Comparison of ENCODE assay signal across 21 mouse cellular contexts in genomic region chr3:144811821-144812220, GRCm38 (mm10). TPM values are rescaled to one million over a fixed set of nuclear protein-coding genes. Genes with fewer than 3 reads are reported as not detected.
DNase-seq lines count a peak whose midpoint lies in the region; ATAC-seq and TF ChIP-seq lines count a peak whose summit lies in the region.
"Had no signal": no experiment of that assay in that cellular context is flagged by ENCODE, and none has a peak within 500 bp of the region (broad histone marks: within the 10 kb centered on the region; RNA-seq: fewer than 3 reads in every experiment).

No protein-coding gene starts in this region.

- no peak for TF ChIP-seq EP300 in liver, embryonic 14.5 days (IDR thresholded peaks at IDR 0.05; ENCODE audit: low read depth)

- H3K4me1 ChIP-seq in liver, embryonic 14.5 days (replicated peaks; ENCODE audit: control insufficient read depth in 2 of 2, insufficient read depth in 2 of 2, low read length in 1 of 2), result no peaks in the 10 kb centered on the region
- H3K4me1 ChIP-seq in liver, embryonic 11.5 days (replicated peaks; ENCODE audit: control insufficient read depth, insufficient read depth, low read length), result no peaks in the 10 kb centered on the region
- H3K4me1 ChIP-seq: forebrain, embryonic 13.5 days; limb, embryonic 10.5 days; midbrain, embryonic 13.5 days had no signal

- WGBS in liver, embryonic 14.5 days (ENCODE audit: insufficient replicate concordance), result 22% methylated on average over 3 of the region's 3 CpGs
- 37% methylated on average over 3 of the region's 3 CpGs for WGBS in liver, embryonic 11.5 days

- H3K9ac ChIP-seq in liver, embryonic 14.5 days (replicated peaks), result no peak overlapping the region
- H3K9ac ChIP-seq in liver, embryonic 11.5 days (ENCODE audit: low read depth, low read length), result no peak overlapping the region
- H3K9ac ChIP-seq: forebrain, embryonic 13.5 days; midbrain, embryonic 13.5 days had no signal

- H3K27me3 ChIP-seq in liver, embryonic 14.5 days (ENCODE audit: control insufficient read depth, insufficient read depth, low read length), result no peaks in the 10 kb centered on the region
- H3K27me3 ChIP-seq in liver, embryonic 11.5 days (replicated peaks; ENCODE audit: control insufficient read depth, insufficient read depth, low read length), result no peaks in the 10 kb centered on the region
- H3K27me3 ChIP-seq: forebrain, embryonic 13.5 days; midbrain, embryonic 13.5 days had no signal

- TF ChIP-seq CTCF in liver, embryonic 14.5 days (IDR thresholded peaks at IDR 0.05; ENCODE audit: low read depth), result peak; percentile 45

- no peak overlapping the region for H3K4me2 ChIP-seq in liver, embryonic 14.5 days (ENCODE audit: low read depth)
- H3K4me2 ChIP-seq in liver, embryonic 11.5 days, result no peak overlapping the region
- H3K4me2 ChIP-seq: forebrain, embryonic 13.5 days; midbrain, embryonic 13.5 days had no signal

- H3K9me3 ChIP-seq in liver, embryonic 14.5 days (ENCODE audit: control insufficient read depth, low read length), result no peaks in the 10 kb centered on the region
- no peaks in the 10 kb centered on the region for H3K9me3 ChIP-seq in liver, embryonic 11.5 days (ENCODE audit: control insufficient read depth, low read length)
- H3K9me3 ChIP-seq: forebrain, embryonic 13.5 days; limb, embryonic 10.5 days; midbrain, embryonic 13.5 days had no signal

- no peak for DNase-seq in liver, embryonic 14.5 days (ENCODE audit: low read depth in 3 of 3, low spot score in 3 of 3)
- DNase-seq in liver, embryonic 11.5 days (ENCODE audit: low spot score), result no peak
- DNase-seq in ES-CJ7 (ENCODE audit: low read depth, low spot score) (peak; percentile 33), R1 (ENCODE audit: low read depth, low spot score) (peak; percentile 23)
- no peak for DNase-seq in cerebellum, adult 11 months
- DNase-seq: adrenal gland, postnatal 36 days; cerebellum, adult 9-10 months; gastrocnemius, postnatal 36 days; heart, postnatal 4 days; lung, postnatal 4 days had no signal

- H3K27ac ChIP-seq in liver, embryonic 14.5 days, result no peak overlapping the region
- H3K27ac ChIP-seq in liver, embryonic 11.5 days (ENCODE audit: low read depth, low read length), result no peak overlapping the region
- H3K27ac ChIP-seq: forebrain, embryonic 13.5 days; hindbrain, postnatal 0 days; left cerebral cortex, adult 2 months; limb, embryonic 10.5 days; midbrain, embryonic 13.5 days had no signal

- H3K36me3 ChIP-seq in liver, embryonic 14.5 days (replicated peaks; ENCODE audit: control insufficient read depth, insufficient read depth, low read depth), result no peaks in the 10 kb centered on the region
- no peaks in the 10 kb centered on the region for H3K36me3 ChIP-seq in liver, embryonic 11.5 days (ENCODE audit: control insufficient read depth, insufficient read depth, low read length)
- H3K36me3 ChIP-seq: limb, embryonic 10.5 days; midbrain, embryonic 13.5 days had no signal

- no peak overlapping the region for H3K4me3 ChIP-seq in liver, embryonic 14.5 days (ENCODE audit: insufficient read depth in 1 of 2, low read depth in 2 of 2, low read length in 2 of 2)
- no peak overlapping the region for H3K4me3 ChIP-seq in liver, embryonic 11.5 days (ENCODE audit: low read depth, low read length)
- H3K4me3 ChIP-seq: forebrain, embryonic 13.5 days; left cerebral cortex, adult 2 months; limb, embryonic 10.5 days; midbrain, embryonic 13.5 days; myocyte had no signal

- no peak for ATAC-seq in liver, embryonic 14.5 days (ENCODE audit: insufficient read depth)
- ATAC-seq in liver, embryonic 11.5 days (replicated peaks; ENCODE audit: low FRiP score), result no peak
- ATAC-seq in megakaryocyte progenitor cell, adult 5-6 weeks (replicated peaks; ENCODE audit: poor library complexity), result peak; percentile 83
- no peak for ATAC-seq in inflammation-experienced regulatory T-cells, adult 6 months
- ATAC-seq: activated CD4-positive, CD25-positive, alpha-beta regulatory T cell, adult 4 months; forebrain, embryonic 13.5 days; hindbrain, postnatal 0 days; midbrain, embryonic 13.5 days had no signal

RNA-seq across cellular contexts. Expression of gene Clca3a2, which starts 7.5 kb away (rescaled TPM):
- polyA plus RNA-seq in liver, embryonic 14.5 days (2012; rRNA removed), result not detected in 2 replicates
- not detected in 2 replicates for polyA plus RNA-seq in liver, embryonic 14.5 days (2014; fragmentation: Nextera tagmentation; extraction: Ambion mirVana)
- 0.18 TPM in 1 of 2 replicates, not detected in the other for polyA plus RNA-seq in liver, embryonic 11.5 days (2014; fragmentation: Nextera tagmentation; extraction: Ambion mirVana)
- not detected in 2 replicates for total RNA-seq in megakaryocyte progenitor cell, adult 5-6 weeks (2015)
- total RNA-seq in megakaryocyte progenitor cell, adult 5-6 weeks (2017), result not detected in 2 replicates
- polyA plus RNA-seq in inflammation-experienced regulatory T-cells, adult 6 months (2017; shearing (Covaris generic)), result not detected
- total RNA-seq: gastrocnemius, postnatal 36 days had no signal
- polyA plus RNA-seq: activated CD4-positive, CD25-positive, alpha-beta regulatory T cell, adult 4 months; limb, embryonic 10.5 days; liver, embryonic 16.5 days; midbrain, embryonic 13.5 days; myocyte had no signal

RNA-seq across cellular contexts. Expression of gene Clca3b, which starts 37.3 kb away (rescaled TPM):
- not detected in 2 replicates for polyA plus RNA-seq in liver, embryonic 14.5 days (2012; rRNA removed)
- polyA plus RNA-seq in liver, embryonic 14.5 days (2014; fragmentation: Nextera tagmentation; extraction: Ambion mirVana), result not detected in 2 replicates
- not detected in 2 replicates for polyA plus RNA-seq in liver, embryonic 11.5 days (2014; fragmentation: Nextera tagmentation; extraction: Ambion mirVana)
- not detected in 2 replicates for total RNA-seq in megakaryocyte progenitor cell, adult 5-6 weeks (2015)
- total RNA-seq in megakaryocyte progenitor cell, adult 5-6 weeks (2017), result not detected in 2 replicates
- polyA plus RNA-seq in inflammation-experienced regulatory T-cells, adult 6 months (2017; shearing (Covaris generic)), result not detected
- total RNA-seq: adrenal gland, postnatal 36 days; gastrocnemius, postnatal 36 days; heart, postnatal 4 days; hindbrain, postnatal 0 days; left cerebral cortex, adult 2 months had no signal
- polyA plus RNA-seq: activated CD4-positive, CD25-positive, alpha-beta regulatory T cell, adult 4 months; forebrain, embryonic 13.5 days; heart, embryonic 14.5 days; hindbrain, postnatal 0 days; limb, embryonic 10.5 days; midbrain, embryonic 13.5 days; myocyte had no signal

RNA-seq across cellular contexts. Expression of gene Clca3a1, which starts 51.0 kb away (rescaled TPM):
- 4.0 and 5.4 TPM in 2 replicates for polyA plus RNA-seq in liver, embryonic 14.5 days (2012; rRNA removed)
- 3.0 and 4.2 TPM in 2 replicates for polyA plus RNA-seq in liver, embryonic 14.5 days (2014; fragmentation: Nextera tagmentation; extraction: Ambion mirVana)
- polyA plus RNA-seq in liver, embryonic 11.5 days (2014; fragmentation: Nextera tagmentation; extraction: Ambion mirVana), result 3.0 and 3.1 TPM in 2 replicates
- 1.7 and 2.0 TPM in 2 replicates for total RNA-seq in megakaryocyte progenitor cell, adult 5-6 weeks (2015)
- 0.92 and 2.3 TPM in 2 replicates for total RNA-seq in megakaryocyte progenitor cell, adult 5-6 weeks (2017)
- not detected for polyA plus RNA-seq in inflammation-experienced regulatory T-cells, adult 6 months (2017; shearing (Covaris generic))
- polyA plus RNA-seq: myocyte had no signal

Comparison
In these comparisons a context has a peak if more than half of its experiments do, and no peak if none do; other contexts are left out.
1. DNase-seq: peak in ES-CJ7 (single experiment) and R1 (single experiment); none in liver, embryonic 14.5 days (0 of 3), liver, embryonic 11.5 days (single experiment) and cerebellum, adult 11 months (single experiment).